ENCODE assay signal across 27 mouse cellular contexts in the genomic region with DNA sequence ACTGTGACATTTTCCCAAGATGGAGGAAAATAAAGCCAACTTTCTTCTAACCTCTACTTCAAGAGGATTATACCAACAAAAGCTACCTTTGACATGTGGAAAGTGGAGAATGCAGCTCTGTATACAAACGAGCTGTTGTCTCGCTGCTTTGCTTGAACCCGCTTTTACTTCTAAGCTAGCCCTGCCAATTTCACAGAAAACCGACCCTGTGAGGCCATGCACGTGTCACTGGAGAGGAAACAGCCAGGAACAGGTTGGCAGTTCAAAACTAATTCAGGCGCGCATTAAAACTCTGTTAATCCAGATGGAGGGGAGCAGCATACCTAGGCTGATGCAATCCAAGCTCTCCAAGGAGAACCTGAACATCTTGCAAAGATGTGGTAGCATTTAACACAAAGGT.
"Had no signal": no experiment of that assay in that cellular context is flagged by ENCODE, and none has a peak within 500 bp of the region (broad histone marks: within the 10 kb centered on the region; RNA-seq: fewer than 3 reads in every experiment).

No protein-coding gene starts in this region.

- H3K4me2 ChIP-seq: heart, embryonic 11.5 days; heart, embryonic 13.5 days; heart, embryonic 15.5 days; hindbrain, embryonic 12.5 days; hindbrain, embryonic 14.5 days; intestine, embryonic 15.5 days; kidney, embryonic 15.5 days; liver, embryonic 11.5 days; liver, embryonic 13.5 days; liver, embryonic 15.5 days had no signal

- H3K9ac ChIP-seq: heart, embryonic 13.5 days; heart, embryonic 15.5 days; hindbrain, embryonic 12.5 days; hindbrain, embryonic 14.5 days; intestine, embryonic 15.5 days; kidney, embryonic 15.5 days; liver, embryonic 13.5 days; liver, embryonic 15.5 days; liver, postnatal 0 days had no signal

- ATAC-seq: hindbrain, embryonic 16.5 days; inflammation-experienced regulatory T-cells, adult 6 months; intestine, embryonic 15.5 days; intestine, postnatal 0 days; liver, postnatal 0 days had no signal

- DNase-seq: gastrocnemius, postnatal 25 days; heart, adult 2 months; heart, postnatal 4 days; kidney, adult 18-20 months; kidney, adult 9 months; kidney, postnatal 10 days; kidney, postnatal 25 days; kidney, postnatal 4 days; left cerebral cortex, postnatal 4 days; liver; liver, embryonic 13.5 days; liver, postnatal 0 days had no signal

- H3K36me3 ChIP-seq: heart, embryonic 13.5 days; heart, embryonic 15.5 days; hindbrain, embryonic 10.5 days; hindbrain, embryonic 12.5 days; intestine, embryonic 15.5 days; kidney, embryonic 15.5 days; liver, embryonic 13.5 days; liver, embryonic 15.5 days had no signal

- H3K9me3 ChIP-seq: heart, embryonic 13.5 days; heart, embryonic 15.5 days; hindbrain, embryonic 10.5 days; hindbrain, embryonic 12.5 days; intestine, embryonic 15.5 days; kidney, embryonic 15.5 days; liver, embryonic 13.5 days; liver, embryonic 15.5 days had no signal

- H3K27me3 ChIP-seq: heart, embryonic 13.5 days; heart, embryonic 15.5 days; hindbrain, embryonic 12.5 days; intestine, embryonic 15.5 days; kidney, embryonic 15.5 days; liver, embryonic 13.5 days; liver, embryonic 15.5 days had no signal

- H3K4me3 ChIP-seq: heart, adult 2 months; heart, embryonic 13.5 days; heart, embryonic 15.5 days; hindbrain, embryonic 10.5 days; hindbrain, embryonic 12.5 days; intestine, embryonic 15.5 days; kidney, embryonic 15.5 days; layer of hippocampus, adult 2 months; left cerebral cortex, adult 2 months; liver, embryonic 13.5 days; liver, embryonic 15.5 days had no signal

- H3K4me1 ChIP-seq: hindbrain, embryonic 10.5 days; intestine, embryonic 15.5 days; liver, embryonic 15.5 days had no signal

- H3K27ac ChIP-seq: heart, adult 2 months; heart, embryonic 13.5 days; heart, embryonic 15.5 days; hindbrain, embryonic 10.5 days; hindbrain, embryonic 12.5 days; hindbrain, embryonic 14.5 days; intestine, embryonic 15.5 days; kidney, embryonic 15.5 days; layer of hippocampus, adult 2 months; left cerebral cortex, adult 2 months; liver, embryonic 13.5 days; liver, embryonic 15.5 days had no signal
